Mouse (Mus musculus): ENCODE data around the gene Ak2. TPM values are rescaled to one million over a fixed set of nuclear protein-coding genes. Genes with fewer than 3 reads are reported as not detected.
A peak's percentile ranks its signal among the peaks of the same experiment; 100 is the strongest.

Ak2 gene
- polyA plus RNA-seq, 1 experiment, result 204 TPM

DNA sequence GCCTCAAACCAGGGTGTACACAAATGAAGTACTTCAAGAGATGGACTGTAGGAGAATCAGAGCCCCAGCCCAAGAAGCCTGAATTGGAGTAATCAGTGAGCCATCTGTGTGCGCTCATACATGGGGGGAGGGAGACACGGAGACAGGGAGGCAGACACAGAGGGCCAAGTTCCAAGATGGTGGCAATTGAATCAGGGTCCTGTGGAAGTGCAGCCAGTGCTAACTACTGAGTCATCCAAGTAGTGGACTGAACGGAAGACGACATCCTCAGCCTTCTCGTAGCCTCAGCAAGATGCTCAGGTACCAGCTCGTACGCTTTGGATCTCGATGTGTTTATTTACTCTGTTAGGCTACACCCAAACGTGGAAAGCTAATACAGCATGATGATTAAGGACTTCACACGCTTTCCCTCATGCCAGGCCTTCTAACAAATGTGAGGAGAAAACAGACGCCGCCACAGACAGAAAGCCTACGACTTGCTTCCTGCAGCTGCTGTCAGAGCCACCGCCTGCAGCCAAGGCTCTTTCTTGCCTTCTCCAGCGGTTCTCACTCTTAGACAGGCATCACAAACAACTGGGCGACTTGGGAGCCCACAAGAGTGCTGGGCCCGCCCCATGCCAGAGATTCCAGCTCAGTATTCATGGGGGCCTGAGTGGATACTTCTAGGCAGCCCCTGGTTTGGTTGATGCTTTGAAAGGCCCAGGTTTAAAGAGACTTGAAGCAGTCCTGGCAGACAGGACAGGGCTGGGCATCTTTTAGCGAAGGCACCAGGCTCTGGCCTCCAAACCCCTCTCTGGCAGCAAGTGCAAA, 21.9 kb upstream of the Ak2 start:
- peaks cover 3% of the 10 kb centered on the region for H3K4me1 ChIP-seq (ENCODE audit: control insufficient read depth, insufficient read depth, low read length)
- no peaks in the 10 kb centered on the region for H3K27me3 ChIP-seq (ENCODE audit: control insufficient read depth, insufficient read depth, low read length, poor library complexity, severe bottlenecking)
- H3K9me3 ChIP-seq (replicated peaks; ENCODE audit: control insufficient read depth, insufficient read depth, low read length, poor library complexity, severe bottlenecking), result no peaks in the 10 kb centered on the region
- no peaks in the 10 kb centered on the region for H3K36me3 ChIP-seq (ENCODE audit: control insufficient read depth, insufficient read depth, low read length, poor library complexity, severe bottlenecking)
- H3K4me3 ChIP-seq (ENCODE audit: low read depth, low read length), result no peak overlapping the region
- H3K9ac ChIP-seq (ENCODE audit: low read depth, poor library complexity, severe bottlenecking), result no peak overlapping the region; the same call in 1 of the 2 replicates
- H3K27ac ChIP-seq (ENCODE audit: insufficient read depth, low read length), result no peak overlapping the region
- TF ChIP-seq POLR2A (IDR thresholded peaks at IDR 0.05; ENCODE audit: insufficient read depth, low read length) (no peak), EP300 (IDR thresholded peaks at IDR 0.05; ENCODE audit: insufficient read depth, low read depth, low read length) (no peak), CTCF (IDR thresholded peaks at IDR 0.05; ENCODE audit: low read depth, low read length) (no peak)

DNA sequence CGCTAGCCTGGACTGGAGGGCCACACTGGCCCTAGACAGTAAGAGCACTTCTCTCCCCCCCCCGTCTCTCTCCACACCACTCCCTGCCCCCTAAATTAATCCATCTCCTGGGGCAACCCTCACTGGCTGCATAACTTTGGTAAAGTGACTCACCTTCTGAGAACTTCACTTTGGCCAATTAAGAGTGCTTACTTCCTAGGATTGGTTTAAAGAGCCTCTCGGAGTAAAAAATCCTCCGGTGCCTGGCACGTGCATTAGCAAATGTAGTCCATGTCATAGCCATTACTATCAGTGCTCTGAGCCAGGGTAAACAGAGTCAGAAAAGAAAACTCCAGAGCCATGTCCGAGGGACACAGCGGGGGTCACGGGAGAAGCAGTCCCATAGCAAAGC, 21.3 kb upstream of the Ak2 start:
- Histone ChIP-seq H3K27ac (ENCODE audit: insufficient read depth, low read length) (no peak overlapping the region), H3K36me3 (ENCODE audit: control insufficient read depth, insufficient read depth, low read length, poor library complexity, severe bottlenecking) (no peaks in the 10 kb centered on the region), H3K9me3 (replicated peaks; ENCODE audit: control insufficient read depth, insufficient read depth, low read length, poor library complexity, severe bottlenecking) (no peaks in the 10 kb centered on the region), H3K9ac (ENCODE audit: low read depth, poor library complexity, severe bottlenecking) (no peak overlapping the region), H3K4me3 (ENCODE audit: low read depth, low read length) (no peak overlapping the region), H3K27me3 (ENCODE audit: control insufficient read depth, insufficient read depth, low read length, poor library complexity, severe bottlenecking) (no peaks in the 10 kb centered on the region), H3K4me1 (ENCODE audit: control insufficient read depth, insufficient read depth, low read length) (peaks cover 3% of the 10 kb centered on the region)
- no peak for TF ChIP-seq EP300 (IDR thresholded peaks at IDR 0.05; ENCODE audit: insufficient read depth, low read depth, low read length)

DNA sequence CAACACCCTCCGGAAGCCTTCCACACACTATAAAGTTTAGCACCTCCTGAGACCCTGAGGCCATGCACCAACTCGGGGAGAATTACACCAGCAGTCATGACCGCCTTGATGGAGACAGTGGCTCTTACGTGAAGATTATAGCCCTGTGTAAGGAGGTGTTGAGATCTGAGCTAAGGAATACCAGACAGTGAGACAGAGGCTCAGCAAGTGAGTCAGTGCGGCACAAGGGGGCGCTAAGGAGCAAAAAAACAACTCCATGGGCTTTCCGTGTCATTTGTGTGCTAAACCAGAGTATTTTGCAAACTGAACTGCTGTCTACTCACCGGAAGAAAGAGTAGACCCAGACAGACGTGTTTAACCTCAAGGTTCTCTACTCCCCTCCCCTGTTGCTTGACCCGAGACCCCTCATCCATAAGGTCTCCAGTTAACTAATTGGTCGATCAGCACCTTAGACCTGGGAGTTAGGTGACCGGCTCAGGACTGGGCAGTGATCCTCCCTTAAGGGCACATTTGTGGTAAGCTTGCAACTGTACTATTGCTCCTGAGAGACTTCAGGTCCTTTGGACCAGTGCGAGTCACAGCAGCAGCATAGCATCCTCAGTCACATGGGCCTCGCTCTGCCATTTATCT, 20.6 kb upstream of the Ak2 start:
- Histone ChIP-seq H3K36me3 (ENCODE audit: control insufficient read depth, insufficient read depth, low read length, poor library complexity, severe bottlenecking) (no peaks in the 10 kb centered on the region), H3K9me3 (replicated peaks; ENCODE audit: control insufficient read depth, insufficient read depth, low read length, poor library complexity, severe bottlenecking) (no peaks in the 10 kb centered on the region), H3K27ac (ENCODE audit: insufficient read depth, low read length) (no peak overlapping the region), H3K27me3 (ENCODE audit: control insufficient read depth, insufficient read depth, low read length, poor library complexity, severe bottlenecking) (no peaks in the 10 kb centered on the region), H3K4me3 (ENCODE audit: low read depth, low read length) (no peak overlapping the region), H3K9ac (ENCODE audit: low read depth, poor library complexity, severe bottlenecking) (no peak overlapping the region), H3K4me1 (ENCODE audit: control insufficient read depth, insufficient read depth, low read length) (peaks cover 3% of the 10 kb centered on the region)
- TF ChIP-seq POLR2A (IDR thresholded peaks at IDR 0.05; ENCODE audit: insufficient read depth, low read length) (no peak), CTCF (IDR thresholded peaks at IDR 0.05; ENCODE audit: low read depth, low read length) (peak; percentile 78)

DNA sequence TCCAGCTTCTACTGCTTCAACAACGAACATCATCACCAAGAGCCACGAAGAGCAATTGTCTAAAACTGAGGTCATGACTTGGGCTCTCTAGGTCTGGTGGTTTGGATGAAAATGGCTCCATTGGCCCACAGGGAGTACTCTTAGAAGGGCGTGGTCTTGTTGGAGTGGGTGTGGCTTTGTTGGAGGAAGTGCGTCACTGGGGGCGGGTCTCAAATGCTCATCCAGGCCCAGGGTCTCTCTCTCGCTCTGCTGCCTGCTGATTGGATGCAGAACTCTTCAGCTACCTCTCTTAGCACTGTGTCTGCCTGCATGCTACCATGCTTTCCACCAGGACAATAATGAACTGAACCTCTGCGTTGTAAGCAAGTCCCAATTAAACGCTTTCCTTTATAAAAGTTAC, 17.1 kb upstream of the Ak2 start:
- no peaks in the 10 kb centered on the region for H3K9me3 ChIP-seq (replicated peaks; ENCODE audit: control insufficient read depth, insufficient read depth, low read length, poor library complexity, severe bottlenecking)
- TF ChIP-seq POLR2A (IDR thresholded peaks at IDR 0.05; ENCODE audit: insufficient read depth, low read length) (peak; percentile 77), EP300 (IDR thresholded peaks at IDR 0.05; ENCODE audit: insufficient read depth, low read depth, low read length) (no peak), CTCF (IDR thresholded peaks at IDR 0.05; ENCODE audit: low read depth, low read length) (no peak)
- H3K36me3 ChIP-seq (ENCODE audit: control insufficient read depth, insufficient read depth, low read length, poor library complexity, severe bottlenecking), result no peaks in the 10 kb centered on the region
- H3K27me3 ChIP-seq (ENCODE audit: control insufficient read depth, insufficient read depth, low read length, poor library complexity, severe bottlenecking), result no peaks in the 10 kb centered on the region
- no peak overlapping the region for H3K9ac ChIP-seq (ENCODE audit: low read depth, poor library complexity, severe bottlenecking)
- peaks cover 3% of the 10 kb centered on the region for H3K4me1 ChIP-seq (ENCODE audit: control insufficient read depth, insufficient read depth, low read length)
- no peak overlapping the region for H3K4me3 ChIP-seq (ENCODE audit: low read depth, low read length)
- H3K27ac ChIP-seq (ENCODE audit: insufficient read depth, low read length), result peak overlapping the region; percentile 62

DNA sequence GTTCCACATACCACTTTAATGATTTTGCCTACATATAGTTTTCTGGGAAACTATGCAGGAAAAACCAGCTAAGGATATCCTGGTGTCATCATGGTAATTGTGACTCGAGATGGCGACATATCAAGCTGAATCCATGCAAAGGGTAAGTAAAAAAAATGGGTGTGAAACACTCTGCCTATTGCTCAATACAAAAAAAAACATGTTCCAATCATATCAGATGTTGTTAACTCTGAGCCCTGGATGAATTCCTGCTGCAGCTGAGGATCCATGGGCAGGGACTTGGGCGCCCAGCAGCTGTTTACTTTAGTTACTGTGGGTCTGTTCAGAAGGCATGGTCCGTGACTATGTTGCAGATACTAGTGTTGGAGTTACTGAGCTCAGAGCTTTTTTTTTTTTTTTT, 15.2 kb upstream of the Ak2 start:
- Histone ChIP-seq H3K9ac (ENCODE audit: low read depth, poor library complexity, severe bottlenecking) (no peak overlapping the region), H3K27me3 (ENCODE audit: control insufficient read depth, insufficient read depth, low read length, poor library complexity, severe bottlenecking) (no peaks in the 10 kb centered on the region), H3K27ac (ENCODE audit: insufficient read depth, low read length) (no peak overlapping the region), H3K36me3 (ENCODE audit: control insufficient read depth, insufficient read depth, low read length, poor library complexity, severe bottlenecking) (no peaks in the 10 kb centered on the region), H3K9me3 (replicated peaks; ENCODE audit: control insufficient read depth, insufficient read depth, low read length, poor library complexity, severe bottlenecking) (no peaks in the 10 kb centered on the region), H3K4me3 (ENCODE audit: low read depth, low read length) (no peak overlapping the region), H3K4me1 (ENCODE audit: control insufficient read depth, insufficient read depth, low read length) (peaks cover 5% of the 10 kb centered on the region)
- TF ChIP-seq CTCF (IDR thresholded peaks at IDR 0.05; ENCODE audit: low read depth, low read length) (no peak), POLR2A (IDR thresholded peaks at IDR 0.05; ENCODE audit: insufficient read depth, low read length) (no peak), EP300 (IDR thresholded peaks at IDR 0.05; ENCODE audit: insufficient read depth, low read depth, low read length) (no peak)

DNA sequence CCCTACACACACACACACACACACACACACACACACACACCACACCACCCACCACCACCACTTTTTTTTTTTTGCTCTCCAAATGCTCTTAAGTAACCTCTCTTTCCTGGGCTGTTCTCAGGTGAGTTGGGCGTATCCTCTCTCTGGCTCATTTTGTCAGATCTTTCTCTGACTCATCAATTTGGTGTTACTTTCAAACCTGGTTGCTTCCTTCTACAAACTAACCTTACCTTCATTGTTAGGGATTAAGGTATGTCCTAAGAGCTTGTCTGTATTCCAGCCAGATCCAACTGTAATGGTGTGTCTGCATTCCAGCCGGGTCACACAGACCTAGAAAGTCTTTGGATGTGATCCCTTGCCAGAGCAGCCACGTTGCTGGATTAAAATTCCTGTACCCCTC, 14.5 kb upstream of the Ak2 start:
- peaks cover 5% of the 10 kb centered on the region for H3K4me1 ChIP-seq (ENCODE audit: control insufficient read depth, insufficient read depth, low read length)
- no peaks in the 10 kb centered on the region for H3K27me3 ChIP-seq (ENCODE audit: control insufficient read depth, insufficient read depth, low read length, poor library complexity, severe bottlenecking)
- H3K36me3 ChIP-seq (ENCODE audit: control insufficient read depth, insufficient read depth, low read length, poor library complexity, severe bottlenecking), result no peaks in the 10 kb centered on the region
- H3K9me3 ChIP-seq (replicated peaks; ENCODE audit: control insufficient read depth, insufficient read depth, low read length, poor library complexity, severe bottlenecking), result no peaks in the 10 kb centered on the region
- no peak overlapping the region for H3K27ac ChIP-seq (ENCODE audit: insufficient read depth, low read length)
- no peak overlapping the region for H3K9ac ChIP-seq (ENCODE audit: low read depth, poor library complexity, severe bottlenecking)
- TF ChIP-seq EP300 (IDR thresholded peaks at IDR 0.05; ENCODE audit: insufficient read depth, low read depth, low read length) (no peak), POLR2A (IDR thresholded peaks at IDR 0.05; ENCODE audit: insufficient read depth, low read length) (no peak), CTCF (IDR thresholded peaks at IDR 0.05; ENCODE audit: low read depth, low read length) (no peak)
- H3K4me3 ChIP-seq (ENCODE audit: low read depth, low read length), result no peak overlapping the region
